Mouse (Mus musculus) neural tube, embryonic 10.5 days (tissue): ENCODE results near the gene Rap1gap2.

Source experiments
- DNase-seq: peaks from one replicate; pipeline ENCODE4 v3.0.0-alpha.2; 2017; ENCODE audit warnings: low spot score; ENCODE audit errors: extremely low spot score

Gene Rap1gap2

GRCm38 (mm10) chr11:74575940-74576339, 34.8 kb downstream of the Rap1gap2 start:
- no peak for DNase-seq

- no peak for DNase-seq
Measured at GRCm38 (mm10) chr11:74574768-74575434, 35.8 kb downstream of the Rap1gap2 start.

- DNase-seq, result no peak
Measured at GRCm38 (mm10) chr11:74572459-74573061, 38.2 kb downstream of the Rap1gap2 start.

- DNase-seq, result no peak
Measured at GRCm38 (mm10) chr11:74569735-74570134, 41.0 kb downstream of the Rap1gap2 start.

- DNase-seq, result no peak
Measured at GRCm38 (mm10) chr11:74568463-74568862, 42.3 kb downstream of the Rap1gap2 start.

GRCm38 (mm10) chr11:74568004-74568403, 42.7 kb downstream of the Rap1gap2 start:
- DNase-seq, result no peak

DNA sequence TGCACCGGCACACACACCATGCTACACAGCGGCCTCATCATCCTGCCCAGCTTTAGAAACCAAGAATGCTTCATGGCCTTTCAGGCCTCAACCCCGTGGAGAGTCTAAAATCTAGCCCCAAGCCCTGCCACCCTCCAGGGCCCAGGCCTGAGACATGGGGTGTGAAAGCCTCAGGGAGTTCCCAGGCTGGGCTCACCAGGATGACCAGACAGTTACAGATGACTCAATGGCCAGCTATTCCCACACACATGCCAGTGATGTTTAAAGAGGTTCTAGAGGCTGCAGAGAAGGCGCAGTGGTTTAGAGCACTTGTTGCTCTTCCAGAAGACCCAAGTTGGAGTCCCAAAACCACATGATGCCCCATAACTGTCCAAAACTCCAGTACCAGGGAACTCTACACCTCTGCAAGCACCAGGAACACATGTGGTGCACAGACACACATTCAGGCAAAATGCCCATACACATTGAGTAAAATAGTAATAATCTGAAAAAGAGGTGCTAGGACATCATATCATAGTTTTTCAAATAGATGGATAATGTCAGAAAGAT, 44.3 kb downstream of the Rap1gap2 start:
- DNase-seq, result no peak

DNA sequence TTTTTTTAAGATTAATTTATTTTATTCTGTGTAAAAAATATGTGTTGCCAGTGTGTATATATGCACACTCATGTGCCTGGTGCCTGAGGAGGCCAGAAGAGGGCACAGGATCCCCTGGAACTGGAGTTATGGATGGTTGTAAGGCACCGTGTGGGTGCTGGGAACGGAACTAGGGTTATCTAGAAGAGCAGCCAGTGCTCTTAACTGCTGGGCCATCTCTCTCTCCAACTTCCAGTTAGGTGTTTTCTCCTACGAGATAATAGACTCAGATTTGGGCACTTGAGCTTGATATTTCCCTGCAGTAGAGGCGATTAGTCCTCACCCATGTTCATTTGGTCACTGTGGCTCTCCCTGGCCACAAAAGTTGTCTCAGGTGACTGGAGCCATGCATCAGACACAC, 49.3 kb downstream of the Rap1gap2 start:
- no peak for DNase-seq

DNA sequence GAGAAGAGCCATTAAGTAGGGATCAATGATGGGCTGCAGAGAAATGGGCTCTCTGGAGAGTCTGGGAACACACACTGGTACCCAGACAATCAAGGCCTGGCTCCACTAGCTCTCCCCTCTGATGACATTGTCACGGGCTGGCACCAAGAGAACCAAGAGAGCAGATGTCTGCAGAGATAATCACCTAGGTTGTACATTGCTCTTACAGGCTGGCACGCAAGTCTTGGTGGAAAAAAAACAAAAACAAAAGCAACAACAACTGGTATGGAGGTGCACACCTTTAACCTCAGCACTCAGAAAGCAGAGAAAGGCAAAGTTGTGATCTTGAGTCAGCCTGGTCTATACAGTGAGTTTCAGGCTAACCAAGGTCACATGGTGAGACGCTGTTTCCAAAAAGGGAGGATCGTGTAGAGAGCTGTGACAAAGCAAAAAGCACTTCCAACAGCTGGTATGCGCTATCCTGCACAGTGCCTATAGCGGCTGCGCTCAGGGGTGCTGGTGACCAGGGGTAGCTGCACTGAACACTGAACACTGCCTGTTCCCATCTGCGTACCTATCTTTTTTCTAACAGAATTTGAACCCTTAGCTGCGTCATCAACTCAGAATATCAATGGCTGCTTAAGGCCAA, 50.0 kb downstream of the Rap1gap2 start:
- no peak for DNase-seq

- no peak for DNase-seq
Measured at GRCm38 (mm10) chr11:74559793-74560433, 50.8 kb downstream of the Rap1gap2 start.

DNA sequence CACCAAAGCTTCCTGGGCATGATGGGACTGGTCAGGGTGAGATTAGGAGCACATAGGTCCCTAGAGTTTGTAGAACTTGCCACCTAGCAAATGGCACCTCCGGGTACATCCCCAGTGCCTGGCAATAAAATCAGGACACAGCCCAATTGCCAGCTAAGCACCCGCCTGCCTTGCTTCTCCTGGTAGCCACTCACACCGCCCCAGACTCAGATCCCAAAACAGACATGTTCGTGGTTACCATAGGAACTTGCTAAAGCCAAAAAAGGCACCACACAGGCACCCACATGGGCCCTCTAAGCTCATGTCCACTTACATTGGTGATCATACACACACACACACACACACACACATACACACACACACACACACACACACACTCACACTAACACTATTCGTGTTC, 51.8 kb downstream of the Rap1gap2 start:
- no peak for DNase-seq

DNA sequence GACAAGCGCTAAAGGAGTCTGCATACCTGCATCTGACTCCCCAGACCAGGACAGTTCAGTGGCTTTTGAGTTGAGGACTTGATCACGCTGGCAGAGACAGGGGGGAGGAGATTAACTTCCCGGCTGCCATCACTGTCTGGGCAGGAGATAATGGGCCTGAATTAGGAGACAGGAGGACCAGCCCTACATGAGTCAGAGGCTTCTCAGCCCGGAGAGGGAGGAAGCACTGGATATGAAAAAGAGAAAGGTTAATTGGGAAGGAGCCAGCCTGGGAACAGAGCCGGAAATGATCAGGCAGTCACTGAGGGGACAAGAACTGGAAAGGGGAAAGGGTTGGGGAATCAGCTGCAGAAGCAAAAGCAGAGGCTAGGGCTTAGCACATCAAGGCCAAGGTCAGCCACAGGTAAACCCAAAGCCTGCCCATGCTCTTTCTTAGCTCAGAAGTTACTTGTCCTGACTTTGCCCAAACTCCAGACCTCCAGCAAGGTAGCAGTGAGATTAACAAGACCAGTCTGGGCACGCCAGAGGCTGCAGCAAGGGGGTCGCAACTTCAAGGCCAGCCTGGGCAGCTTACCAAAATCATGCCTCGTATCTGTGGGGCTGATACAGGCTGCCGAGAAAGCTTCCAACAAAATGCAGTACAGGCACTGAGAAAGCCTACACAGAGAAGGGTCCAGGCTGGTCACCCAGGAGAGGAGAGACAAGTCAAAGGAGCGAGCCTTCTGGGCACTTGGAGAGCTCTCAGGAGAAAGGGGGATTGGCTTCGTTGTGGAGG, 53.1 kb downstream of the Rap1gap2 start:
- DNase-seq, result no peak

DNA sequence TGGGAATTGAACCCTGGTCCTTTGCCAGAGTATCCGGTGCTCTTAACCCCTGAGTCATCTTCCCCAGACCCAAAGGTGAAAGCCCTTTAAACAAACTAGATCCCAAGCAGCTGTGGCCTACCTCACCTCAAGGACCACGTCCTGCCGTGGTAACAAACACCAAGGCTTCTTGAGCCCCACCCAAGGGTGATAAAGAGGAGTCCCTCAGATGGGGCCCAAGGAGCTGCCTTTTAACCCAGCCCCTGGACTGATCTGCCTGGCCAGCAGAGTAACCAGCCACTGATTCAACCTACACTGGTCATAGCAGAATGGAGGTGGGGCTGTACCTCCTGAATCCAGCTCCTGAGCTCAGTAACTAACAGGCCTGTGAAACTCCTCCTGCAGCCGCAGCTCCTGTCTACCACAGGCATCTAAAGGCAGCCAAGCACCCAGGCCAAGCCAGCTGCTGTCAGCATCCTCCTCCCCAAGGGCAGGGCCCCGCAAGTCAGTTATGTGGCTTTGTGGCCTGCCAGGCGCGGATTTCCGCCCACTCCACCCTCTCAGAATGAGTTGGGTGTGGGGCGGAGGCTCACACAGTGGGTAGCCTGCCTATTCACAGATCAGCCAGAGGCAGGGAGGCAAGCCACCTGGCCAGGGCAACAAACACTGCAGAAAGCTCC, 54.9 kb downstream of the Rap1gap2 start:
- no peak for DNase-seq

- no peak for DNase-seq
Measured at GRCm38 (mm10) chr11:74554683-74555341, 55.9 kb downstream of the Rap1gap2 start.

DNA sequence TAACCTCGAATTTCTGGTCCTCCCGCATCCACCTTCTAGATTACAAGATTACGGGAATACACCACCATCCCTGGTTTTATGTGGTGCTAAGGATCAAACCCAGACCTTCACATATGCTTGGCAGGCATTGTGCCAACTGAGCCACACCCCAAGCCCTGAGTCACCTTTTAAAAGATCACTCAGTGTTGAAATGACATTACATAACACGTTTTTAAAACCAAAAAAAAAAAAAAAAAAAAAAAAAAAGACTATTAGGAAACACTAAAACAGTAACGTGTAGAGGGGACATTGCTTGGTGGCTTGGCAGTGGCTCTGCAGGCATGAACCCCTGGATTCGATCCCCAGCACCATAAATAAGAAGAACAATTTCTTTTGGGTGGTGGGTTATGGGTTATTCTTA, 59.1 kb downstream of the Rap1gap2 start:
- DNase-seq, result no peak

- no peak for DNase-seq
Measured at GRCm38 (mm10) chr11:74550615-74551102, 60.1 kb downstream of the Rap1gap2 start.

DNA sequence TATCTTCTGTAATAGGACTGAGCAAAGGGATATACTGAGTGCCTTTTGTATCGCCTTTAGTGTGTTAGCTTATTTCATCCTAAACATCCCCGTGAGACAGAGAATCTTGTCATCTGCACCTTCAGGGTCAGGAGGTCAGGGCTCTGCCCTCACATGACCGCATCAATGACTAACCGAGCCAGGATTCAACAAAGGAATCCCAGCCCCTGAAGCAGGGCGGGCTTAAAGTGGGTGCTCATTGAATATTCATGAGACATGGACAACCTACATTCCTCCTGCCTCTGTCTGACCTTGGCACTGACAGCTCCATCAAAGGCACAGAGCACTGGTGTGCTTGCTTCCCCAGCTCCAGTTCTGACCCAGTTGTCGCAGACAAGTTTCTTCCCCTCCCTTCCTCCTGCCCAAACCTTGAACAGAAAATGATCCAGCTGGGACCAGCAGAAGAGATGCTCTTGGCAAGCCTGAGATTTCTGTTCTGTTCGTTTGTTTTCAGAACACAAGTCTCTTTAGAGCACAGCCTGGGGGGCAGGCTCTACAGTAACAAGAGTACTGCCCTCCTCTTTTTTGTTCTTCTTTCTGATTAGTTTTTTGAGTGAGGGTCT, 61.8 kb downstream of the Rap1gap2 start:
- DNase-seq, result no peak

- peak; percentile 79 for DNase-seq
Measured at GRCm38 (mm10) chr11:74546933-74547694, 63.6 kb downstream of the Rap1gap2 start.

DNA sequence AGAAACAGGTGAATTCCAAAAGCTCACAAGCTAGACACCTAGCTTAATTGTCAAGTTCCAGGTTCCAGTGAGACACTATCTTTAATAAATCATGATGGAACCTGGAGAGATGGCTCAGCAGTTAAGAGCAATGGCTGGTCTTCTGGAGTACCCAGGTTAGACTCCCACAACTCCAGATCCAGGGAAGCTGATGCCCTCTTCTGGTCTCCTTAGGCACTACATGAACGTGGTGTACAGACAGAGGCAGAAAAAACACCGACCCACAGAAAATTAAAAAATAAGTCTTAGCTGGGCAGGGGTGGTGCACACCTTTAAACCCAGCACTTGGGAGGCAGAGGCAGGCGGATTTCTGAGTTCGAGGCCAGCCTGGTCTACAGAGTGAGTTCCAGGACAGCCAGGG, 64.5 kb downstream of the Rap1gap2 start:
- no peak for DNase-seq
